ENCODE assay signal across 14 mouse cellular contexts in the genomic region with DNA sequence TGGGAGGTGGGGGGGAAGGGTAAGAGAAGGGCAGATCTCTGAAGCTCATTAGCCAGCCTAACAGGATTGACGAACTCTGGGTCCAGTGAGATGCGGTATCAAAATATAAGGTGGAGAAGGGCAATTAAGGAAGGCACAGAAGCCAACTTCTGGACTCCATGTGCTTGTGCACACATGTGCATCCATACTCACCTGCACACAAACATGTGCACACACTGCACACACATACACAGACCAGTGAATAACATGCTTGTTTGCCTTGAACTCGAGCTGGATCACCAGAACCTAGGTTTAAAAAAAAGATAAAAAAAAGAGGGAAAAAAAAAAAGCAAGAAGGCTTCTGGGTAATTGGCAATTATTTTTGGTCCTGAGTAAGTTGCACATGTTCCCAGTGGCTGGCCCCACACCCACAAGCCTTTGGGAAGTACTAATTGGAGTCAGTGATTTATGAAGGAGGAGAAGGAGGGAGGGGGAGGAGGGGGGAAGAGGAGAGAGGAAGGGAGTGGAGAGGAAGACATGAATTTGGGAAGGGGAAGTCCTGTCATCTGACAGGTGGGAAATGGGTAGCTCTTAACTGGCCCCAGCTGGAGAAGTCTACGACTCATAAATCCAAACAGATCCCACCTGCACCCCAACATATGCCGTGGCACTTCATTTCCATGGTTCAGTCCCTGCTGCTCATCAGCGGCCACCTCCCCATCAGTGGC.
"Had no signal": no experiment of that assay in that cellular context is flagged by ENCODE, and none has a peak within 500 bp of the region (broad histone marks: within the 10 kb centered on the region; RNA-seq: fewer than 3 reads in every experiment).

No protein-coding gene starts in this region.

- H3K4me3 ChIP-seq: layer of hippocampus, adult 2 months; midbrain, embryonic 10.5 days; neural tube, embryonic 13.5 days had no signal

- H3K27me3 ChIP-seq: neural tube, embryonic 13.5 days had no signal

- DNase-seq: kidney, adult 11 months; kidney, postnatal 25 days; liver; lung, adult 2 months; lung, postnatal 4 days; retina, postnatal 1 day; right cerebral cortex, postnatal 14 days; thymus, postnatal 36 days had no signal

- H3K9me3 ChIP-seq: midbrain, embryonic 10.5 days; neural tube, embryonic 13.5 days had no signal

- H3K4me2 ChIP-seq: neural tube, embryonic 13.5 days had no signal

- ATAC-seq: lung, postnatal 0 days; midbrain, embryonic 16.5 days had no signal

- H3K9ac ChIP-seq: liver, embryonic 14.5 days; neural tube, embryonic 13.5 days had no signal

- H3K36me3 ChIP-seq: midbrain, embryonic 10.5 days; neural tube, embryonic 13.5 days had no signal

- H3K27ac ChIP-seq: layer of hippocampus, adult 2 months; liver, embryonic 14.5 days; midbrain, embryonic 10.5 days; neural tube, embryonic 13.5 days had no signal

- H3K4me1 ChIP-seq: neural tube, embryonic 13.5 days had no signal
